Mouse (Mus musculus) ZHBTc4 (cell line): ENCODE results near the gene Gm9837.

Experiments
- DNase-seq: peaks from one replicate; pipeline ENCODE4 v3.0.0-alpha.2; 2011; ENCODE audit warnings: low read depth, low spot score

The Gm9837 gene

GRCm38 (mm10) chr11:53425711-53426255, 44.5 kb downstream of the Gm9837 start:
- no peak for DNase-seq

GRCm38 (mm10) chr11:53425251-53425650, 45.0 kb downstream of the Gm9837 start:
- no peak for DNase-seq

- no peak for DNase-seq
These were observed 45.5 kb downstream of the Gm9837 start for GRCm38 (mm10) chr11:53424826-53425225.

GRCm38 (mm10) chr11:53423036-53423435, 47.2 kb downstream of the Gm9837 start, which contains the start of gene Leap2:
Gene Leap2 (minus strand): TSS chr11:53423170.
- DNase-seq, result no peak
